Mouse (Mus musculus): ENCODE measurements at regions not wholly inside any gene's neighbourhood (a gene's known extent, or its start where the extent isn't known, plus 50 kb on each side); places are given as distances from the start of the nearest gene placed in this dataset.

DNA sequence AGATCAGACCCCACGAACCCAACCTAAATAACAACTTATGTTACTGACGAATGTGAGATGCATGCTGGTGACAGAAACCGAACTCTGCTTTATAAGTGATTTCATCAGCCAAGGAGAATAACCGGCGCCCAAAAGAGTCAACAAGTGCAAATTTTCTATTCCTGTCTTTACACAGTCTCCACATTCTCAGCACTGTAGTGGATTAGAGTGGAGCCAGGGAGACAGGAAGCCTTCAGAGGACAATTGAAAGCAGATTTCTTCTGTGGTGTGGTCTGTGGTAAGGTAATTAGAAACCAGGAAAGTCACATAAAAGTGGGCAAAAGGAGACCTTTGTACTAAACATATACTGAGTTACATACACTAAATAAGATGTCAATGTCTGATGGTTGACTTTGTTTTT lies 68.0 kb upstream of the Gm34302 start:
- 73% methylated on average over 5 of the region's 5 CpGs for WGBS
- Histone ChIP-seq H3K27ac (ENCODE audit: insufficient read depth, low read depth, low read length) (no peak overlapping the region), H3K27me3 (replicated peaks; ENCODE audit: control insufficient read depth, insufficient read depth, low read length) (no peaks in the 10 kb centered on the region), H3K36me3 (ENCODE audit: control insufficient read depth, insufficient read depth, low read length) (no peaks in the 10 kb centered on the region), H3K4me1 (ENCODE audit: control insufficient read depth, insufficient read depth, low read length) (peaks cover 11% of the 10 kb centered on the region), H3K4me3 (ENCODE audit: insufficient read depth, low read depth, low read length) (no peak overlapping the region)
- TF ChIP-seq POLR2A (IDR thresholded peaks at IDR 0.05; ENCODE audit: low read depth, low read length) (no peak), CTCF (conservative IDR thresholded peaks at IDR 0.05; ENCODE audit: insufficient read depth, insufficient read length, low read depth, low read length) (no peak)
- no peak for DNase-seq

DNA sequence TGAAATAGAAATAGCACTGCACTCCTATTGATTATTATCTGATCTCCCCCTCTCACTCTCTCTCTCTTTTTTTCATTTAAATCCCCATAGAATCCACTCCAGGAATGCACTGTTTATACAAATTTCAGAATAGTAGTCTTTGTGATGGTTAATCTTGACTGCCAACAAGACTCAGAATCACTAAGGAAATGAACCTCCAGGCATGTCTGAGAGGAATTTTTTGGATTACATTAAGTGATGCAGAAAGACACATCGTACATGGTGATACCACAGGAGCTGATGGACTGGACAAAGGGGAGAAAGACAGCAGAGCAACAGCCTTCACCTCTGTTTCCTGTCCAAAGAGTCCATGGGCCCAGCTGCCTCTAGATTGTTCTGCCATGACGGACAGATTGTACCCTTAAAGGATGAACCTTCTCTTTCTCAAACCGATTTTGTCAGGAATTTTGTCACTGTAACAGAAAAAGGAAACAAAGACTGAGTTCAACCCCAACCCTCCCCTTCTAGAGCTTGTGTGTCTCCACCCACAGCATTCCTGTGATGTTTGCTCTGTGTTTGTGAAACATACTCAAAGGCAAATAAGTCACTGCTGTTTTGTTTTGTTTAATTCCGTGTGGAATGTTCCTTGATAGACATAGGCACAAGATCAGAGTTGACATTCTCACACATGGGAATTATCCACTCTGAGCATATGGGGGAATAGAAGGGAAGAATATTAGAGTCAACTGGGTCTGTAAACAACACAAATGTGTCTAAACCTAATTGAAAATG lies 59.1 kb upstream of the Gm34302 start:
- no peaks in the 10 kb centered on the region for H3K4me1 ChIP-seq (ENCODE audit: control insufficient read depth, insufficient read depth, low read length)
- no peak for DNase-seq
- H3K4me3 ChIP-seq (ENCODE audit: insufficient read depth, low read depth, low read length), result no peak overlapping the region
- no peaks in the 10 kb centered on the region for H3K36me3 ChIP-seq (ENCODE audit: control insufficient read depth, insufficient read depth, low read length)
- peak overlapping the region; percentile 60; the same call in 1 of the 2 replicates for H3K27ac ChIP-seq (ENCODE audit: insufficient read depth, low read depth, low read length)
- WGBS, result 51% methylated on average over 4 of the region's 4 CpGs
- no peak for TF ChIP-seq CTCF (conservative IDR thresholded peaks at IDR 0.05; ENCODE audit: insufficient read depth, insufficient read length, low read depth, low read length)
- no peak for TF ChIP-seq POLR2A (IDR thresholded peaks at IDR 0.05; ENCODE audit: low read depth, low read length)
- no peaks in the 10 kb centered on the region for H3K27me3 ChIP-seq (replicated peaks; ENCODE audit: control insufficient read depth, insufficient read depth, low read length)

DNA sequence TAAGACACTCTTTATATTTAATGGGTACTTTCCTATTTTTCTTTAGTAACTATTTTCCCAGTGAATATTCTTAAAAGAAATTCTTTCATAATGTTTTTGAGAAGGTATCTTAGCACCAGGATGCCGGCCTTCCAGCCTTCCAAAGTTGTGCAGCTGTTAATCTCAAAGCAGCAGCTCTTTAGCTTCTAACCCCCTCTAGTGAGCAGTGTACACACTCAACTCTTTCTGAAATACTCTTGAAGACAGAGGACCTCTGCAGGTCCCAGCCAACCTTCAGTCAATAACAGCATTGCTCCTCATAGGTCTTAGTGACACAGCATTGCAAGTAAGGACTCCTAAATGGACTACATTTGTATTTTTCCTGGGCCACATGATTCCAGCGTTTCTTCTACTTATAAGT lies 55.2 kb upstream of the Gm34302 start:
- WGBS, result 72% methylated on average over 2 of the region's 2 CpGs
- Histone ChIP-seq H3K4me1 (ENCODE audit: control insufficient read depth, insufficient read depth, low read length) (no peaks in the 10 kb centered on the region), H3K27ac (ENCODE audit: insufficient read depth, low read depth, low read length) (no peak overlapping the region), H3K36me3 (ENCODE audit: control insufficient read depth, insufficient read depth, low read length) (no peaks in the 10 kb centered on the region), H3K4me3 (ENCODE audit: insufficient read depth, low read depth, low read length) (no peak overlapping the region), H3K27me3 (replicated peaks; ENCODE audit: control insufficient read depth, insufficient read depth, low read length) (no peaks in the 10 kb centered on the region)
- TF ChIP-seq CTCF (conservative IDR thresholded peaks at IDR 0.05; ENCODE audit: insufficient read depth, insufficient read length, low read depth, low read length), result no peak
- no peak for TF ChIP-seq POLR2A (IDR thresholded peaks at IDR 0.05; ENCODE audit: low read depth, low read length)
- DNase-seq, result no peak

DNA sequence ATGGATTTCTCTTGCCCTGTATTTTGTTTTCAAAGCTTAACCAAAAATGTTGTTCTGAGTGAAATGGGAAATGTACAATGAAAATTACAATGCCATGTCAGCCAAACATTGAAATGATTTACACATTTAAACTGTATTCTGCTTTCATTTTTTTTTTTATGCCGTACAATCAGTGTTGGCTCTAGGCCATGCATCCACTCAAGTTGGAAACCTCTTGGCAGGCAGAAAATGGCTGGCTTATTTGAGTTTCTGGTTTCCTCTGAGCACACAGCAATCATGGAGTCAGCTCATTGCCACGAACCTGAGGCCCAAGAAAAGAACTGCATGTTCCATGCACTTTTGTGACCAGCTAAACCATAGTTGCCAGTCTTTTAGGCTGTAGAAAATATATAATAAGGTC lies 50.5 kb upstream of the Gm34302 start:
- Histone ChIP-seq H3K27ac (ENCODE audit: insufficient read depth, low read depth, low read length) (no peak overlapping the region), H3K36me3 (ENCODE audit: control insufficient read depth, insufficient read depth, low read length) (no peaks in the 10 kb centered on the region), H3K27me3 (replicated peaks; ENCODE audit: control insufficient read depth, insufficient read depth, low read length) (no peaks in the 10 kb centered on the region), H3K4me3 (ENCODE audit: insufficient read depth, low read depth, low read length) (no peak overlapping the region), H3K4me1 (ENCODE audit: control insufficient read depth, insufficient read depth, low read length) (no peaks in the 10 kb centered on the region)
- WGBS, result 53% methylated on average over 2 of the region's 2 CpGs
- no peak for DNase-seq
- TF ChIP-seq POLR2A (IDR thresholded peaks at IDR 0.05; ENCODE audit: low read depth, low read length), result no peak
- TF ChIP-seq CTCF (conservative IDR thresholded peaks at IDR 0.05; ENCODE audit: insufficient read depth, insufficient read length, low read depth, low read length), result no peak

All from kidney, adult 2 months (tissue).